Mouse (Mus musculus): ENCODE data around the gene Gm11492. TPM values are rescaled to one million over a fixed set of nuclear protein-coding genes. Genes with fewer than 3 reads are reported as not detected.

The Gm11492 gene
- polyA plus RNA-seq, 1 experiment from 2014 or later, result not detected

- Histone ChIP-seq H3K4me2 (replicated peaks; ENCODE audit: low read depth, low read length) (no peak overlapping the region), H3K27ac (ENCODE audit: low read length) (no peak overlapping the region), H3K27me3 (ENCODE audit: control insufficient read depth, insufficient read depth, low read length) (no peaks in the 10 kb centered on the region), H3K9me3 (ENCODE audit: control insufficient read depth, low read depth, low read length) (no peaks in the 10 kb centered on the region), H3K4me3 (ENCODE audit: low read depth, low read length) (no peak overlapping the region), H3K9ac (replicated peaks; ENCODE audit: low read depth, low read length) (no peak overlapping the region), H3K4me1 (ENCODE audit: control insufficient read depth, insufficient read depth, low read length) (peaks cover 7% of the 10 kb centered on the region; the same call in 1 of the 2 replicates), H3K36me3 (ENCODE audit: control insufficient read depth, insufficient read depth, low read length) (no peaks in the 10 kb centered on the region)
- no peak for ATAC-seq (ENCODE audit: insufficient number of reproducible peaks, insufficient read depth, low FRiP score, low read depth)
- WGBS, result 76% methylated on average over 7 of the region's 7 CpGs
Measured at GRCm38 (mm10) chr11:87573751-87574150, 7.3 kb downstream of the Gm11492 start.

- 52% methylated on average over 21 of the region's 21 CpGs for WGBS
- H3K4me1 ChIP-seq (ENCODE audit: control insufficient read depth, insufficient read depth, low read length), result peaks cover 7% of the 10 kb centered on the region; the same call in 1 of the 2 replicates
Measured at GRCm38 (mm10) chr11:87574520-87575180, 8.2 kb downstream of the Gm11492 start.

GRCm38 (mm10) chr11:87577601-87578248 lies 11.3 kb downstream of the Gm11492 start:
- H3K4me1 ChIP-seq (ENCODE audit: control insufficient read depth, insufficient read depth, low read length), result peaks cover 7% of the 10 kb centered on the region; the same call in 1 of the 2 replicates
- peak overlapping the region; percentile 38 for H3K4me3 ChIP-seq (ENCODE audit: low read depth, low read length)
- H3K9me3 ChIP-seq (ENCODE audit: control insufficient read depth, low read depth, low read length), result no peaks in the 10 kb centered on the region
- H3K36me3 ChIP-seq (ENCODE audit: control insufficient read depth, insufficient read depth, low read length), result no peaks in the 10 kb centered on the region
- no peak overlapping the region for H3K27ac ChIP-seq (ENCODE audit: low read length)
- peak overlapping the region; percentile 81 for H3K4me2 ChIP-seq (replicated peaks; ENCODE audit: low read depth, low read length)
- WGBS, result 25% methylated on average over 6 of the region's 6 CpGs
- H3K9ac ChIP-seq (replicated peaks; ENCODE audit: low read depth, low read length), result no peak overlapping the region; the same call in 1 of the 2 replicates
- no peaks in the 10 kb centered on the region for H3K27me3 ChIP-seq (ENCODE audit: control insufficient read depth, insufficient read depth, low read length)
- no peak for ATAC-seq (ENCODE audit: insufficient number of reproducible peaks, insufficient read depth, low FRiP score, low read depth)

More at GRCm38 (mm10) chr11:87574520-87575180, 8.2 kb downstream of the Gm11492 start:
- no peak for ATAC-seq (ENCODE audit: insufficient number of reproducible peaks, insufficient read depth, low FRiP score, low read depth)
- H3K27ac ChIP-seq (ENCODE audit: low read length), result no peak overlapping the region
- no peak overlapping the region for H3K4me3 ChIP-seq (ENCODE audit: low read depth, low read length)
- H3K9me3 ChIP-seq (ENCODE audit: control insufficient read depth, low read depth, low read length), result no peaks in the 10 kb centered on the region
- H3K4me2 ChIP-seq (replicated peaks; ENCODE audit: low read depth, low read length), result no peak overlapping the region
- no peaks in the 10 kb centered on the region for H3K27me3 ChIP-seq (ENCODE audit: control insufficient read depth, insufficient read depth, low read length)
- H3K9ac ChIP-seq (replicated peaks; ENCODE audit: low read depth, low read length), result no peak overlapping the region
- no peaks in the 10 kb centered on the region for H3K36me3 ChIP-seq (ENCODE audit: control insufficient read depth, insufficient read depth, low read length)

- H3K9me3 ChIP-seq (ENCODE audit: control insufficient read depth, low read depth, low read length), result no peaks in the 10 kb centered on the region
- H3K36me3 ChIP-seq (ENCODE audit: control insufficient read depth, insufficient read depth, low read length), result no peaks in the 10 kb centered on the region
- H3K4me1 ChIP-seq (ENCODE audit: control insufficient read depth, insufficient read depth, low read length), result peaks cover 7% of the 10 kb centered on the region; the same call in 1 of the 2 replicates
- no peak overlapping the region for H3K27ac ChIP-seq (ENCODE audit: low read length)
- H3K9ac ChIP-seq (replicated peaks; ENCODE audit: low read depth, low read length), result no peak overlapping the region; the same call in 1 of the 2 replicates
- peak overlapping the region; percentile 38 for H3K4me3 ChIP-seq (ENCODE audit: low read depth, low read length)
- peak overlapping the region; percentile 81 for H3K4me2 ChIP-seq (replicated peaks; ENCODE audit: low read depth, low read length)
- no peaks in the 10 kb centered on the region for H3K27me3 ChIP-seq (ENCODE audit: control insufficient read depth, insufficient read depth, low read length)
- peak; percentile 75; the same call in 1 of the 2 replicates for ATAC-seq (ENCODE audit: insufficient number of reproducible peaks, insufficient read depth, low FRiP score, low read depth)
- under 1% methylated on average over 40 of the region's 40 CpGs for WGBS
Measured at GRCm38 (mm10) chr11:87578249-87578962, 12.0 kb downstream of the Gm11492 start.

GRCm38 (mm10) chr11:87578963-87579601 lies 12.6 kb downstream of the Gm11492 start:
- Histone ChIP-seq H3K4me3 (ENCODE audit: low read depth, low read length) (peak overlapping the region; percentile 38), H3K9me3 (ENCODE audit: control insufficient read depth, low read depth, low read length) (no peaks in the 10 kb centered on the region), H3K9ac (replicated peaks; ENCODE audit: low read depth, low read length) (no peak overlapping the region), H3K27me3 (ENCODE audit: control insufficient read depth, insufficient read depth, low read length) (no peaks in the 10 kb centered on the region), H3K4me1 (ENCODE audit: control insufficient read depth, insufficient read depth, low read length) (peaks cover 7% of the 10 kb centered on the region; the same call in 1 of the 2 replicates), H3K27ac (ENCODE audit: low read length) (no peak overlapping the region), H3K4me2 (replicated peaks; ENCODE audit: low read depth, low read length) (peak overlapping the region; percentile 81), H3K36me3 (ENCODE audit: control insufficient read depth, insufficient read depth, low read length) (no peaks in the 10 kb centered on the region)
- 21% methylated on average over 10 of the region's 10 CpGs for WGBS
- no peak; the same call in 1 of the 2 replicates for ATAC-seq (ENCODE audit: insufficient number of reproducible peaks, insufficient read depth, low FRiP score, low read depth)

GRCm38 (mm10) chr11:87579713-87580112 lies 13.3 kb downstream of the Gm11492 start:
- WGBS, result 53% methylated on average over 1 of the region's 1 CpGs
- Histone ChIP-seq H3K9ac (replicated peaks; ENCODE audit: low read depth, low read length) (no peak overlapping the region), H3K27me3 (ENCODE audit: control insufficient read depth, insufficient read depth, low read length) (no peaks in the 10 kb centered on the region), H3K4me1 (ENCODE audit: control insufficient read depth, insufficient read depth, low read length) (peaks cover 8% of the 10 kb centered on the region; the same call in 1 of the 2 replicates), H3K36me3 (ENCODE audit: control insufficient read depth, insufficient read depth, low read length) (no peaks in the 10 kb centered on the region), H3K27ac (ENCODE audit: low read length) (no peak overlapping the region), H3K4me3 (ENCODE audit: low read depth, low read length) (no peak overlapping the region), H3K4me2 (replicated peaks; ENCODE audit: low read depth, low read length) (no peak overlapping the region), H3K9me3 (ENCODE audit: control insufficient read depth, low read depth, low read length) (no peaks in the 10 kb centered on the region)
- ATAC-seq (ENCODE audit: insufficient number of reproducible peaks, insufficient read depth, low FRiP score, low read depth), result no peak

GRCm38 (mm10) chr11:87580543-87581085 lies 14.2 kb downstream of the Gm11492 start:
- no peak overlapping the region for H3K9ac ChIP-seq (replicated peaks; ENCODE audit: low read depth, low read length)
- H3K4me2 ChIP-seq (replicated peaks; ENCODE audit: low read depth, low read length), result no peak overlapping the region
- WGBS, result 52% methylated on average over 10 of the region's 10 CpGs
- H3K27me3 ChIP-seq (ENCODE audit: control insufficient read depth, insufficient read depth, low read length), result no peaks in the 10 kb centered on the region
- no peaks in the 10 kb centered on the region for H3K36me3 ChIP-seq (ENCODE audit: control insufficient read depth, insufficient read depth, low read length)
- no peak for ATAC-seq (ENCODE audit: insufficient number of reproducible peaks, insufficient read depth, low FRiP score, low read depth)
- H3K27ac ChIP-seq (ENCODE audit: low read length), result no peak overlapping the region
- no peaks in the 10 kb centered on the region for H3K9me3 ChIP-seq (ENCODE audit: control insufficient read depth, low read depth, low read length)
- H3K4me3 ChIP-seq (ENCODE audit: low read depth, low read length), result no peak overlapping the region
- H3K4me1 ChIP-seq (ENCODE audit: control insufficient read depth, insufficient read depth, low read length), result peaks cover 10% of the 10 kb centered on the region; the same call in 1 of the 2 replicates

All from stomach, embryonic 14.5 days (tissue).